Mouse (Mus musculus) gastrocnemius, postnatal 36 days (tissue): ENCODE results near the gene Slc8a1. TPM values are rescaled to one million over a fixed set of nuclear protein-coding genes. Genes with fewer than 3 reads are reported as not detected.

Source experiments
- DNase-seq, 2 experiments: peaks; one replicate each; pipeline ENCODE4 v3.0.0; 2022
- intact Hi-C: fragments of 180-260 bp; cut with DNase I; formaldehyde crosslinking; loops from one replicate; pipeline ENCODE4 v1.15.1; 2025
- total RNA-seq, 2 experiments: library from RNA; stranded (reverse); gene quantifications; 2 replicates each; pipeline ENCODE4 v1.2.3; 2021

The Slc8a1 gene
- total RNA-seq, 2 experiments from 2014 or later = 17.0 to 19.3 TPM

DNA sequence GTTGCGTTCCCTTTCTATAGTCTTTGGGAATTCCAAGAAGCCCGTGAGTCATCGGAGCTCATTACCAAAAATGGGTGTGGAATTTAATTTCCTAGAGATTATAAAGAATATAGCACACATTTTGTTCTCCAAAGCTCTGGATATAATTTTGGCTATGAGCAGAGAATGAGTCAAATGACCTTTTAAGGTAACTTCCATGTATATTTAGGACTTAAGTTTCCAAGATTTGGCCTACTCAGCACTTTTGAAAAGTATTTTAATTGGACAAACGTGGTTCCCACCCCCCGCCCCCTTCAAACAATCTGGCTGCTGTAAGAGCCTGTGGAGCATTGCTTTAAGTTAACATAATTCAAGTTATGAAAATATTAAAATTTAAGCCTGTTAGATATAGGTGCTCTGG is 151.4 kb downstream of the Slc8a1 start:
- intact Hi-C loops = no loop called here
- no peak for DNase-seq

DNA sequence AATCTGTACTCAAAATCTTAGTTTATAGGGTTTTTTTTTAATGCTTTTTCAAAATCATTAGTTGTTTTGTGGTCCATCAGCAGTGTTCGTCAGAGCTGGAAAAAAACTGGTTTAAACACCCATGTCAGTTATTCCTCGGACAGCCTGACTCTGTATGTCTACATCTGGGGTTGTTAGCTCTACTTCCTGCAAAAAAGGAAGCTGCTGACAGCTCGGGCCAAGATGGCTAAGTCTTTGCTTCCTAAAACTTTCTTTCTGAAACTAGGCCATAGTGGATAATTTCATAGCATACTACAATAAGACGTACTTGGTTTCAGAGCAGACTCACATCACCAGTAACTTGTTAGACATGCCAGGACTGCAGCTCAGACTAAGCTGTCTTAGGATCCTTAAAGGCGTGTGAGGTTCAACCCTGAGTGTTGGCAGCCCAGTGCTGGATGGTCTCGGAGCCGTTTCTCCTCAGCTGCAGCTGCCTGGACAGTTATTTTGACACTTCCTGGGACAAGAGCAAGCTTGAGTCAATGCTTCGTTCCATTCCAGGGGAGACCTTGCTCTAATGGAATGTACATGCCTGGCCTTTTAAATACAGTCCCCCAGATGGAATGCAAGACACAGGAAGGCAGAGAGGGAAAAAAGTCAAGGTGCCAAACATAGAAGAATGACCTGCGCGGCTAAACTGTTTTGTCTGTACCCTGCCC is 158.3 kb downstream of the Slc8a1 start:
- peak; percentile 5 to 14 for DNase-seq
- intact Hi-C loops = no loop called here

DNA sequence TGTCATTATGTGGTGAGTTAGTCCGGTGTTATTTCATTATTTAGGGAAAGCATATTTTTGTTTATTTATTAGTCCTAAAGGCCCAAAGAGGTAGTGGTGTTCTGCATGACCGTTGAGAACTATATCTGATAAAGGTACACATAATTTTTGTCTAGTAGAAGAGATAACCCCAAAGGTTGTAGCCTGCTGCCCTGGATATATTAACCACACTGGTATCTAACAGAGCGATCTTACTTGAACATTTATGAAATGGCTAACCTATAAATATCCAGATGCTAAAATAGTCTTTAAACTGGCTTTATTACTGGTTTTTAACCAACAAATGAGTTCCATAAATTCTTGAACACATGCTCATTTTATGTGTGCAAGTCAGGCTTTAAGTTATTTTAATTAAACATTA is 161.3 kb downstream of the Slc8a1 start:
- DNase-seq = no peak
- intact Hi-C loops = no loop called here

DNA sequence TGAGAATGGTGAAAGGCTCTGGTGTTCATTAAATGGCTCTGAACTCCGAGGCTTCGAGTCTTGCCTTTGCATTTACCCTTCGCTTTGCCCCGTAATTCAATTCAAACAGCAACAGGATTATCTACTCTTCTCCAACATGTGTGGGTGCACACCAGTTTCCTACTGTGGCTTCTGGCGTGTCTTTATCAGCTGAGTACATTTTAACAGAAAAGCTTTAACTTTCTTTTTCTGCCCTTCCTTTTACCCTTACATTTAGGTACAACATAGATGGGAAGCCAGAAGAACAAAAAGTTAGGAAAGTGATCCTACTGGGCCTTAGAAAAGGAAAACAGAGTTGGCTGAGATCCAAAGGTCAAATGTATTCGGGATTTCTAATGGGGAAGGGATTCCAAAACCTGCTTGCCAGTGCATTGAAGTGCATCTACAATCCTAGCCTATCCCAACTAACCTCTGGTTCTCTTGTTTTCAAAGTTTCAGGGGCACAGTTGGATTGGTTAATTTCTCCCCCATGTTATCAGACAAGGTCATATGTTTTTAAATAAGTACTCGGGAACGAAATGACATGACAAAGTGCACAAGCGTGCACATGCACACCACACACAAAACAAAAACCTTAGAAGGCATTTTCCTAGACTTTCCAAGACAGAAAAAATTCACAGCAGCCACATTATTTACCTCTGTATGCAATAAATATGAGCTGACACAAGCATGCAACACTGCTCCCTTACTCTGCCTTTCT is 172.4 kb downstream of the Slc8a1 start:
- intact Hi-C loops = no loop called here
- no peak for DNase-seq

DNA sequence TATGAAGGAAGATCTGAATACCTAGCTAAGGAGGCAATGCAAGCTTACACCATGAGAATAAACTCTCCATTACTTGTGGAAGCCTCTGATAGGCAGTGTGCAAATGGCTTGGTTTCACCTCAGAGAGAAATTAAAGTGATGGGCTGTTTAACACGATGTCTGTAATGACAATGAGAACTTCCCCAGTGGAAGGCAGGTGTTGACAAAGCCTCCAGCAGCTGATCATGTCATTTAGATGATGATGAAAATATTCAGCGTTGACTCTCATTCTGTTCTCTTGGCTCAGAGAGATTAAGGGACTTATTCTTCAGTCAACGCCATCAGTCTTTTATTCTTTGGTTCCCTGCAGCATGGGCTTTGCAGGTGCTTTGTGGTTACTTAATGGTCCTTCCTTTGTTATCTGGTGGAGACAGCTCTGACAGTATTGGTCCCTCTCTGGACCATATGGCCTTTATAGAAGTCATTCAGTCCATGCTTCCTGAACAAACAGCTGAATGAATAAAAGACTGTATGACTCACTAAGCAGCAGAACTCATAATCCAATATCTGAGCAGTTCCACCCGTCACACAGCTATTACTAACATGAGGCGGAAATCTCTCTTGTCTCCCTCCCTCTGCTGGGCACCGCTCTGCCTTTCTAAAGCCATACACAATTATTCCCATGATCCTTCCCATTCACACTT is 184.0 kb downstream of the Slc8a1 start:
- no peak for DNase-seq
- intact Hi-C loops = no loop called here

DNA sequence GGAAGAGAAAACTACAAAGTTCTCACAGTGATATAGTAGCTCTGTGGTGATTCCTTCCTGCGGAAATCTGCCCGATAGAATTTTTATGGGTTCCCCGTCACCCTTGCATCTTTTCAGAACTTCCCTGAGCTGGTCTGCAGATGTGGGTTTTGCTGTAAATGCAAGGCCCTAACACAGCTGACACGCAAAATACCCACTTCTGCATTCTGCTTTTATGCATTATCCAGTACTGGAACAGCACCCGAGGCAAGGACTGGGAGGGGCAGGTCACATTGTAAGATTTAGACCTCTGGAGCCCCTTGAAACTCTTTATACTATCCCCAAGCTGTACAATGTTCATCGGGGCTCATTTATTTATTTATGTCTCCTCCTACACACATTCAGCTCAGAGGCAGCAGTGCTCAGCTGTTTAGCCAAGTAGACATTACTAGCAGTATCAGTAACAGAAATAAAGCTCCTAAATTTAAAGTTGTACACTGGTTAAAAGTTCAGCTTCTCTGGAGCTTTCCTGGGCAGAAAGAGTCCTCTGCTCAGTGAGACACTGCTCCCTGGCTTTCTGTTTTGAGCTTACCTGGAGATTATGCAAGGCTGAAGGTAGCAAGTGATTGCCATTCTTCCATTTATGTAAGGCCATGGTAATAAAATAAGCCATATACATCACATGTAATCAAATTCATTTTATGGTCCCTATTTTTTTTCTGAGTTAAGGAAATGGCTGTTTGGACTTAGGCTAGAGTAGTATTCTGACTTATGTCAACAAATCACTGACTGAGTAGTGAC is 186.1 kb downstream of the Slc8a1 start:
- DNase-seq = no peak
- intact Hi-C loops = no loop called here

DNA sequence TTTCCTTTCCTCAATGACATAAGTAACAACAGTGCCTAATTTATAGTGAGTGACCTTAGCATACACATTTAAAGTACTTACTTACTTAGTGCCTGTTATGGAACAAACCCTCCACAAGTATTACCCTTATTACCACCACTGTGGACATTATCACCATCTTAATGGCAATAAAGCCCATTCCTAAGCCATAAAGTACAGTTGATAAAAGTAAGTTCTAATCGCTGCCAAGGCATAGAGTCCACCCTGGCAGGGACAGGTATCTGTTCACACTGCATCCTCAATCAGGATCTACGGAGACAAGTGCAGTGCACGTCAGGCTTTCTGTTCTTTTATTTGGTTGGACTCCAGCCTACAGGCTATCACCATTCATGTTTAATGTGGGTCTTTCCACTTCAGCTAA is 187.3 kb downstream of the Slc8a1 start:
- intact Hi-C loops = no loop called here
- DNase-seq = no peak

DNA sequence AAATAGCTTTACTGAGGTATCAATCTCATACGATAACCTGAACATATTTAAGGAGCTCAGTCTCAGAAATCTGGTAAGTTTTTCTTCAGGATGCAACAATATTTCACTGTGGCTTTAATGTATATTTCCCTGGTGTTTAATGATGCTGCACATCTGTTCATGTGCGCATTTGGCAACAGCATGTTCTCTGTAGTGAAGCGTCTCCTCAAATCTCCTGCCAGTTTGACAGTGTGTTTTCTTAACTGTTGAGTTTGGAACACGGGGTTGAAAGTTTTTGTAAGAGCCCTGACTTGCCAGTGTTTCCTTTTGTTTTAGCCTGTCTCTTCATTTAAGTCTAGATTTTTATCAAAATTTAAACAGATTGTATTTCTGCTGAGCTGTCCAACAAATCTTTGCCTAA is 190.2 kb downstream of the Slc8a1 start:
- intact Hi-C loops = no loop called here

DNA sequence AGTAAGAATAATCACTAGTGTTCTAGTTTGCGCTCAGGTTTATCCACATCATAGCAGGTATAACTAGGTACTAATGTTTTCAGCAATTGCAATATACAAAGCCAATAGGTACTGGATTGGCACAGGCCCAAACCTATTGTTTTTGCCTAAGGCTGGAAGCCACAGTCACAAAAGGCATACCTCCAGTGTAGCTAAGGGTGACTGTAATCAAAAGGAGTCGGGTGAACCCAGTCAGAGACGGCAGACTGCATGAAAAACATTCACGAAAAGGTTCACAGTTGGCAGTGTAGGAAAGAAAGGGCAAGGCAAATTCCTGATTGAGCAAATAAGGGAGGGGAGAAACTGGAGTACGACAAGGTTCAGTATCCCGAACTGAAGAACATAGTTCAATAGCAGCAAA is 191.7 kb downstream of the Slc8a1 start:
- intact Hi-C loops = no loop called here
- no peak for DNase-seq

More for the DNA sequence above, 190.2 kb downstream of the Slc8a1 start:
- DNase-seq = no peak

DNA sequence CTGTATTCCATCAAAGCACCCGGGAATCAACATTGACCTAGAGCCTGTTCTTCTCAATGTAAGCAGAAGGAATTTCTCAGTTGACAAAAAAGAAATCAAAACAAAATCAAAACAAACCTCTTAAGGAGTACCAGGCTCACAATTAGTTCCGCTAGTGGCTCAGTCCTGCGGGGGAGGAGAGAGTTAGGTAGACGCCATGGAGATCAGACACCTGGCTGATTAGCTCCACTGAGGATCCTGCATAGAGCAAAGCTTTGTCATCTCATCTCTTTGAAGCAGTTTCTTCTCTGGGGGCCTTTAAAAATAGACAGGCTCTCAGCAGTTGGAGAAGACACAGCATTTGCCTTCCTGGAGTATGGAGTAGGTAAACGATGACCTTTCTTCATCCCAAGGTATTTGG is 192.2 kb downstream of the Slc8a1 start:
- DNase-seq = no peak
- intact Hi-C loops = no loop called here

DNA sequence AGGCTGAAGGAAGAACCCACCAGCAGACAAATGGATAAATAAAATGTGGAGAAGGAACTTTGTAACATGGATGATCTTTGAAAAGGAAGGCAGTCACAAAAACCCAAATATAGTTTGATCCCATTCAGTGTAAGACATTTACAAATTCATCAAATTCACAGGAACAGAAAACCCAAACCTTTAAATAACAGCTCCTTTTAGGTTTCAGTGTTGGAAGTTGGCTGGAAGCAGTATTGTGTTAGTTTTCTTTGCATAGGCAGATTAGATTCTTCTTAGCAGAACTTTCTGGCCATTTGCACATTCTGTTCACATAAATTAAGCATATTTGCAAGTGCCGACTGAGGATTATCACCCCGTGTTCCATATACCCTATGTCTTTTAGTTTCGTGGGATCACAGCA is 193.3 kb downstream of the Slc8a1 start:
- intact Hi-C loops = no loop called here
- no peak for DNase-seq

DNA sequence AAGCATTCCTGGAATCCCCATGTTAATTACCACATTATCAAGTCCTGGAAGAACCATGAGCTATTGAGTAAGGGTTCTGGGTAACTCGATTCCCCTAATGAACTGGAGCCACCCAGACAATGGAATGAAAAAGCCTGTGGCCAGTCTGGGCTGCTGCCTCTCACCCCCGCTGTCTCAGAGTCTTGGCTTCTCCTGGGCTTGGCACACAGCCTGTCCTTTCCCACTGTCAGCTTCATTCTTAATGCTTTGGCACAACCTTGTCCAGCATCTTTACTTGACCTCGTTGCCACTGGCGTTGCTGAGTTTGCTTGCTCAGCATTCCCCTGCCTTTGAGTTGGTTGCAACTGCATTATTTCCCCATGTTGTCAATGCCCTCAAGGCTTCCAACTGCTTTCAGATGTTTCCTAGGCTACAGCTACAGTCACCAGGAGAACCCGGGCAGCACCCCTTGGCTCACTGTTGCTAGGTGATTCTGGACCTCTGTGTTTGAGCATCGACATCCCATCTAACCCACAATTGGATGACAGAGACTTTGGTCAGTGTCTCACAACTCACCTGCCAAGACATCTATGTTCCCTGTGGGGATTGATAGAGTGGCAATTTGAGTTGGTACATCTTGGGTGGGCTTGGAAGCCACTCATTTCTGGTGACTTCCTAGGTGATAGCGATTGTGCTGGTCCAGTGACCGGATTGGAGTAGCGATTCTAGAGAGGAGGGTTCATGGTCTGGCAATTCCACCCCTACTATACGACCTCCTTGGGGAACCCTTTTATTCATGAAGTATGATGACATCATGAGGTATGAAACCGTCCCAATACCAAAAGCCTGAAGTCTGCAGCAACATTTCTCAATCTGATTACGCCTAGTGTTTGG is 195.6 kb downstream of the Slc8a1 start:
- DNase-seq = peak; percentile 25 to 52
- intact Hi-C loops = no loop called here

DNA sequence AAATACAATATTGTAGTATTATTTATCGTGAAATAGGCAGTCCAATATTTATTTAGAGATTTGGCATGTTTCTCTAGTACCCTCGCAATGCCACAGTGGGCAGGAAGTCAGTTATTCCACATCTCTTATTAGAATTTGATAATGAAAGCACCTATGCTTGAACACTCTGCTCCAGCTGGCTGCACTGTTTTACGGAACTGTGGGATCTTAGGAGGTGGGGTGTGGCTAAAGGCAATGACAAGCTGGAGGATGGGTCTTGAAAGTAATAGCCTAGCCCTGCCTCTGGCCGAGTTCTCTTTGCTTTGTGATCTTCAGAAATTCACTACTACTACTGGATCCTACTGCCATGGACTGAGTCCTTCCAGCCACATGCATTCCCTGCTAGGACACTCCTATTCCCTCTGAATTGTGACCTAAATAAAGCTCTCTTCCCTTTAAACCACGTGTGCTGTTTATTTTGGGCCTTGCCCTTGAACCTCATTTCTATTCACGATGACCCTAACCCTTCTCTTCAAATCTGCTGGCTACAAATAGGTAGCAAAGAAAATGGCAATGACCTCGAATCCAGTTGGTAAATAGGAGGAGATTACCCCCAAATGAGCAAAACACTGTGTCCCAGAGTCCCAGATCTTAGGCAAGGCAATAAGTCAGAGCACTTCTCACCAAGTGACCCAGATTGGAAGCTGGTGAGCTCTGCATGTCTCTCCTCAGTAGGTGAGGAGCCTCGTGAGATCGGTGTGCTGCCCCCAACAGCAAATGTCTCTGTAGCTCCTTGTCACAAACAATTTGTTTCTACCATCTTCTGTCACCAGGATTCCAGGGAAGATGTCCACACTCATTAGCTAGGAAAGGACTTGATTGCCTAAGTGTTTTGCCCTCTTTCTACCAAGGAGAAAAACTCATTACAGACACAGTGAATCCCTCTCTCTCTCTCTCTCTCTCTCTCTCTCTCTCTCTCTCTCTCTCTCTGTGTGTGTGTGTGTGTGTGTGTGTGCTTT is 199.7 kb downstream of the Slc8a1 start:
- intact Hi-C loops = no loop called here
- DNase-seq = no peak

DNA sequence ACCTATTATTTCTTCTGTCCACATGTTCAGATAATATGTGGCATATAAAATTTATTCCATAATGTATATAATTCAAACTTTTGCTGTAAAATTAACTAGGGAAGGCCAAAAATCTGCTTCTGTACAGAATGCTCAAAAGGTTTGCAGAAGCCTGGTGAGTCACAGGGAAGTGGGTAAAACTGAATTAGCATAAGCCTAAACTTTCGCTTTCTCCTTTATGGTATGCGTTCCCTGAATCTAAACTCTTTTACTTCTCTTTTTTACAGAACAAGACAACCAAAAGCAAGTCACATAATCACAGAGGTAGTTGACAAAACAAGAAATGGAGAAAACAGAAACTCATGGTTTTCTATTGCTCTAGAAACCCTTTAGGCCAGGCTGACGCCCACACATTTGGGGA is 202.1 kb downstream of the Slc8a1 start:
- intact Hi-C loops = no loop called here
- no peak for DNase-seq

DNA sequence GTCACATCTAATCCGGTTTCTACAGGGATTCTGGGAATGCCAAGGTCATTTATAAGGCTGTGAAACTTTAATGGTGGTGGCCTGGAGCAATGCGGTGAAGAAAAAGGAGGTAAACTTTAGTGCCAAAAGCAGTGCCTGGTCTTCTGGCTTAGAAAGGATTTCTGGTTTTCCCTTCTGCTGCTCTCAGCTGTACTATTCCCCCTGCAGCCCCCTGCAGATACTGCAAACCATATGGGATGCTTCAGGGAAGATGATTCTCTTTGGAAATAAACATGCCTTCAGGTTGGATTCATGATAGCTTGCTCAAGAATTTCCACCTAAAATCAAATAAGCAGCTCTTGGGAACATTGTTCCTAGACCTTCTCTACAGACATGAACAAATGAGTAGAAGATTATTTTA is 208.3 kb downstream of the Slc8a1 start:
- intact Hi-C loops = no loop called here
- DNase-seq = no peak

DNA sequence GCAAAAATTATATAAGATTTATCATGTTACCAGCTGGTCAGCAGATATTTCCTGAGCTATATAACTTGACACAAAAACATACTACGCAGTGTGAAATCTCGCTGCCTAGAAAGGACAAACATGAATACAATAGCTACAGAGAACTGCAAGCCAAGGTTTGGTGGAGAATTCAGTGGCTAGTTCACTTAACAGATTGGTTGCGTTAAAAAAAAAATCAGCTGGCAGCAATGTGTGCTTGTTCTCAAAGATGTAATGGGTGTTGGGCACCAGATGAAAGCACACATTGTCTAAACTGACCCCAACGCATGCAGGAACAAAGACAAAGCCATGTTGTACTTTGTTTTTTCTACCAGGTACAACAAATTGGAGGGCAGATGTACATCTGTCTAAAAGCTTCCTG is 209.2 kb downstream of the Slc8a1 start:
- no peak for DNase-seq
- intact Hi-C loops = no loop called here

DNA sequence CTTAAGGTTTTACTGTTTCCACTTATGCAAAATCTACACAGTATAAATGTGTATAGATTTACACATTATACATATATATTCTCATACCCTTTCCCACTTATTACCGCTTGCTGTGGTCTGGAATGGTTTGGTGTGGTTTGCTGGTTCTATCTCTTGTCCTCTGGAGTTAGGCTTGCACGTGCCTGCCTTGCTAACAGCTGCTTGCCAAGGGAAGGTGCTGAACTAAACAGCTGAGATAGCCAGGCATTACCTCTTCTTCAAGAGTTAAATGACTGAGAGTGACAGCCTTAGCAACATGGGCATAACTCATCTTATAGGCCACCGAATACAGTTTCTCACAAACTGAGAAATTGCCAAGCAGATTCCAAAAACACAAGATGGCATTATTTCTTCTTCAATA is 211.7 kb downstream of the Slc8a1 start:
- DNase-seq = no peak
- intact Hi-C loops = no loop called here

DNA sequence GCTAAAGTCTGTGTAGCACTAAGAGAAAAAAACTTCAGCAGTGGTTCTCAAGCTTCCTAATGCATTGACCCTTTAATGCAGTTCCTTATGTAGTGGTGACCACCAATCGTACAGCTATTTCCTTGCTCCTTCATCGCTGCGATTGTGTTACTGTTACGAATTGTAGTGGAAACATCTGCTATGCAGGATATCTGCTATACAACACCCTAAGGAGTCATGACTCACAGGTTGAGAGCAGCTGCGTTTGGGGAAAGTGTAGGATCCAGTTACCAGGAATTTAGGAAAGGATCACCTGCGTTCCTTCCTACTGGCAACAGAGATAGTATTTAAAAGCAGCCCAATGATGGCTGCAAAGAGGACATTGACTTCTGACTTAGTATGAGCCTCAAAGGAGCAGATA is 213.4 kb downstream of the Slc8a1 start:
- DNase-seq = no peak
- intact Hi-C loops = no loop called here

DNA sequence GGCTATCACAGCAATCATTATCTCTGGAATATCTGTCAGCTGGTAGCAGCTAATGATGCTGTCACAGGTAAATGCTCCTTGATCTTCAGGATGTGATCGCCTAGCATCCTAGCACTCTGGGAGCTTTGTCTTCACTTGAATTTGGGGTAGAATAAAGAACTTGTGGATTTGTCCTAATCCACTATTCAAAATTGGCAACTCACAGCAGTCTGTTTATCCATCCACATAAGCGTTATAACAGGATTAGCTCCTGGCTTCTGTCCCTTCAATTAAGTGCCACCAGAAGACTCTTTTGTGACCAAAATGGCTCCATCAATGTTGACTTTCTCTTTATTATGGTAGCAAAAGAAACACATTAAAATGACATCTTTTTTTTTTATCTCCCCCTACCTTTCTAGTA is 214.2 kb downstream of the Slc8a1 start:
- DNase-seq = no peak
- intact Hi-C loops = no loop called here
